Mouse (Mus musculus): ENCODE data around the gene Bub1. TPM values are rescaled to one million over a fixed set of nuclear protein-coding genes. Genes with fewer than 3 reads are reported as not detected.

Bub1 gene
- polyA plus RNA-seq, 1 experiment from 2014 or later: 31.3 TPM

Other genes with a start within 250 kb of the Bub1 start
- 0.74 and 0.96 TPM in 2 replicates for gene Zfp661, start 244.8 kb downstream of the Bub1 start, polyA plus RNA-seq (2015; fragmentation: Nextera tagmentation; extraction: Ambion mirVana)
- 60.2 and 70.5 TPM in 2 replicates for gene Mrps5, start 244.6 kb downstream of the Bub1 start, polyA plus RNA-seq (2015; fragmentation: Nextera tagmentation; extraction: Ambion mirVana)
- 0.03 and 0.31 TPM in 2 replicates for gene Mal, start 175.2 kb downstream of the Bub1 start, polyA plus RNA-seq (2015; fragmentation: Nextera tagmentation; extraction: Ambion mirVana)
- gene Mall, start 101.9 kb downstream of the Bub1 start, polyA plus RNA-seq (2015; fragmentation: Nextera tagmentation; extraction: Ambion mirVana): 0.09 and 0.13 TPM in 2 replicates
- 3.7 and 4.6 TPM in 2 replicates for gene Nphp1, start 43.0 kb downstream of the Bub1 start, polyA plus RNA-seq (2015; fragmentation: Nextera tagmentation; extraction: Ambion mirVana)
- 12.9 and 16.6 TPM in 2 replicates for gene Mtln, start 39.4 kb downstream of the Bub1 start, polyA plus RNA-seq (2015; fragmentation: Nextera tagmentation; extraction: Ambion mirVana)
- gene Acoxl, start 7.0 kb upstream of the Bub1 start, polyA plus RNA-seq (2015; fragmentation: Nextera tagmentation; extraction: Ambion mirVana): not detected in 2 replicates